21 mouse cellular contexts compared by ENCODE assay signal in the genomic region with DNA sequence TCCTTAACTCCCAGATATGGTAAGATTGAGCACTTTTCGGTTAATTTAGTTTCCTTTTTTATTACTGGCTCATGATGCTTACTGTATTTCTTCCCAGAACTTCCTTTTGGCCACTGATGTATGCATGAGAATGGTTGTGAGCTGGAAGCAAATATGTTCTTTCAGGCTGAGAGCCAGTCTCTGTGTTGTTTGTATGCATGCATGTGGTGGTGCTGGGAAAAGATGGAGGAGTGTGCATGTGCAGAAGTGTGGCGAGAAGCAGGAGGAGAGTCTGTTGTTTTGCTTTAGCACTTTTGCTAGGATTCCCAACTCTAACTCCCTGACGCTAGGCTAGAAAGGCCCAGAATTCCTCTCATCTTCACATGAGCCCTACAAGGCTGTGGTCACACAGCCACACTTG. TPM values are rescaled to one million over a fixed set of nuclear protein-coding genes. Genes with fewer than 3 reads are reported as not detected.
DNase-seq lines count a peak whose midpoint lies in the region; ATAC-seq and TF ChIP-seq lines count a peak whose summit lies in the region.
"Had no signal": no experiment of that assay in that cellular context is flagged by ENCODE, and none has a peak within 500 bp of the region (broad histone marks: within the 10 kb centered on the region; RNA-seq: fewer than 3 reads in every experiment).

No protein-coding gene starts in this region.

- no peak for TF ChIP-seq POLR2A in brain, embryonic 14.5 days (IDR thresholded peaks at IDR 0.05; ENCODE audit: borderline replicate concordance, extremely low read depth, insufficient read depth, insufficient read length, poor library complexity, severe bottlenecking)

- no peak overlapping the region for H3K4me3 ChIP-seq in heart, embryonic 11.5 days (ENCODE audit: low read depth, low read length)
- no peak overlapping the region for H3K4me3 ChIP-seq in forebrain, embryonic 16.5 days (replicated peaks; ENCODE audit: low read length)
- no peak overlapping the region for H3K4me3 ChIP-seq in intestine, postnatal 0 days (ENCODE audit: low read depth, low read length)
- H3K4me3 ChIP-seq: embryonic facial prominence, embryonic 10.5 days; hindbrain, embryonic 12.5 days had no signal

- no peaks in the 10 kb centered on the region for H3K36me3 ChIP-seq in heart, embryonic 11.5 days (ENCODE audit: control insufficient read depth, insufficient read depth, low read length)
- H3K36me3 ChIP-seq in forebrain, embryonic 16.5 days (ENCODE audit: control insufficient read depth, insufficient read depth): no peaks in the 10 kb centered on the region
- no peaks in the 10 kb centered on the region for H3K36me3 ChIP-seq in intestine, postnatal 0 days (ENCODE audit: control insufficient read depth, insufficient read depth)
- H3K36me3 ChIP-seq: embryonic facial prominence, embryonic 10.5 days; hindbrain, embryonic 12.5 days had no signal

- no peak overlapping the region for H3K4me2 ChIP-seq in heart, embryonic 11.5 days
- no peak overlapping the region for H3K4me2 ChIP-seq in forebrain, embryonic 16.5 days (ENCODE audit: low read length)
- H3K4me2 ChIP-seq in intestine, postnatal 0 days (replicated peaks; ENCODE audit: low read depth): no peak overlapping the region
- H3K4me2 ChIP-seq: hindbrain, embryonic 12.5 days had no signal

- H3K27me3 ChIP-seq in heart, embryonic 11.5 days (ENCODE audit: control insufficient read depth, insufficient read depth, low read length): no peaks in the 10 kb centered on the region
- no peaks in the 10 kb centered on the region for H3K27me3 ChIP-seq in forebrain, embryonic 16.5 days (replicated peaks; ENCODE audit: control insufficient read depth, insufficient read depth, low read length)
- no peaks in the 10 kb centered on the region for H3K27me3 ChIP-seq in intestine, postnatal 0 days (replicated peaks; ENCODE audit: control insufficient read depth, insufficient read depth, low read length)
- H3K27me3 ChIP-seq: hindbrain, embryonic 12.5 days had no signal

- H3K4me1 ChIP-seq in heart, embryonic 11.5 days (ENCODE audit: control insufficient read depth, insufficient read depth, low read length): no peaks in the 10 kb centered on the region
- H3K4me1 ChIP-seq in forebrain, embryonic 16.5 days (replicated peaks; ENCODE audit: control insufficient read depth, insufficient read depth, low read length): peaks cover 5% of the 10 kb centered on the region
- H3K4me1 ChIP-seq in intestine, postnatal 0 days (replicated peaks; ENCODE audit: control insufficient read depth, insufficient read depth, low read length): no peaks in the 10 kb centered on the region

- DNase-seq in heart, adult 11 months: peak; percentile 4
- DNase-seq in right cerebral cortex, postnatal 25 days: peak; percentile 11
- DNase-seq in right cerebral cortex, adult 2 months (ENCODE audit: low spot score in 2 of 2): no peak
- peak; percentile 79 for DNase-seq in brain, embryonic 14.5 days (ENCODE audit: low read depth)
- DNase-seq in gastrocnemius, postnatal 4 days (ENCODE audit: low spot score in 2 of 2): no peak
- DNase-seq: adrenal gland, adult 8-10 months; cerebellum, adult 2 months; cerebellum, postnatal 10 days; gastrocnemius, postnatal 14 days; heart, postnatal 10 days; heart, postnatal 4 days had no signal

- WGBS in heart, embryonic 11.5 days (ENCODE audit: insufficient replicate concordance): 82% methylated on average over 3 of the region's 3 CpGs
- WGBS in forebrain, embryonic 16.5 days: 62% methylated on average over 3 of the region's 3 CpGs
- WGBS in intestine, postnatal 0 days: 90% methylated on average over 3 of the region's 3 CpGs

- H3K9ac ChIP-seq in heart, embryonic 11.5 days (ENCODE audit: low read depth, low read length): no peak overlapping the region
- no peak overlapping the region for H3K9ac ChIP-seq in forebrain, embryonic 16.5 days (replicated peaks; ENCODE audit: low read depth, low read length)
- no peak overlapping the region for H3K9ac ChIP-seq in intestine, postnatal 0 days (ENCODE audit: low read depth, low read length)
- H3K9ac ChIP-seq: hindbrain, embryonic 12.5 days had no signal

- H3K27ac ChIP-seq in heart, embryonic 11.5 days (ENCODE audit: low read depth, low read length): no peak overlapping the region
- no peak overlapping the region for H3K27ac ChIP-seq in forebrain, embryonic 16.5 days (ENCODE audit: low read length)
- H3K27ac ChIP-seq in intestine, postnatal 0 days (ENCODE audit: low read depth, low read length): no peak overlapping the region
- H3K27ac ChIP-seq: embryonic facial prominence, embryonic 10.5 days; hindbrain, embryonic 12.5 days had no signal

- no peak for ATAC-seq in heart, embryonic 11.5 days (replicated peaks; ENCODE audit: insufficient number of reproducible peaks, low FRiP score, low TSS enrichment)
- peak; percentile 89 for ATAC-seq in forebrain, embryonic 16.5 days
- no peak for ATAC-seq in intestine, postnatal 0 days
- ATAC-seq: hindbrain, embryonic 16.5 days; inflammation-experienced regulatory T-cells, adult 6 months had no signal

- H3K9me3 ChIP-seq in heart, embryonic 11.5 days (replicated peaks; ENCODE audit: control insufficient read depth, low read length): no peaks in the 10 kb centered on the region
- no peaks in the 10 kb centered on the region for H3K9me3 ChIP-seq in forebrain, embryonic 16.5 days (ENCODE audit: control insufficient read depth, low read length)
- H3K9me3 ChIP-seq in intestine, postnatal 0 days (ENCODE audit: control insufficient read depth): no peaks in the 10 kb centered on the region
- H3K9me3 ChIP-seq: hindbrain, embryonic 12.5 days had no signal

- TF ChIP-seq CTCF in brain, embryonic 14.5 days (IDR thresholded peaks at IDR 0.05; ENCODE audit: borderline replicate concordance, extremely low read depth, insufficient read depth, insufficient read length): no peak
- TF ChIP-seq CTCF in intestine, postnatal 0 days (IDR thresholded peaks at IDR 0.05; ENCODE audit: low read depth): no peak

RNA-seq across cellular contexts. Expression of gene Gm5134, which starts 25.1 kb away (rescaled TPM):
- 0.18 TPM in 1 of 2 replicates, not detected in the other for polyA plus RNA-seq in heart, embryonic 11.5 days (2014; fragmentation: Nextera tagmentation; extraction: Ambion mirVana)
- 0.05 TPM in 2 replicates for polyA plus RNA-seq in brain, embryonic 14.5 days (2012; rRNA removed)
- polyA plus RNA-seq in forebrain, embryonic 16.5 days (2015; fragmentation: Nextera tagmentation; extraction: Ambion mirVana): not detected in 2 replicates
- not detected for total RNA-seq in gastrocnemius, postnatal 4 days (2021)
- not detected in 2 replicates for polyA plus RNA-seq in intestine, postnatal 0 days (2015; fragmentation: Nextera tagmentation; extraction: Ambion mirVana)
- total RNA-seq: adrenal gland, adult 8-10 months; gastrocnemius, adult 18-20 months; gastrocnemius, postnatal 14 days; heart, postnatal 10 days; heart, postnatal 4 days had no signal
- polyA plus RNA-seq: heart, embryonic 14.5 days; hindbrain, embryonic 12.5 days; hindbrain, embryonic 16.5 days had no signal

RNA-seq across cellular contexts. Expression of gene Vpreb3, which starts 36.6 kb away (rescaled TPM):
- 0.89 and 0.92 TPM in 2 replicates for polyA plus RNA-seq in heart, embryonic 11.5 days (2014; fragmentation: Nextera tagmentation; extraction: Ambion mirVana)
- 0.16 TPM in 1 of 2 replicates, not detected in the other for polyA plus RNA-seq in brain, embryonic 14.5 days (2012; rRNA removed)
- 0.48 TPM in 1 of 2 replicates, not detected in the other for polyA plus RNA-seq in forebrain, embryonic 16.5 days (2015; fragmentation: Nextera tagmentation; extraction: Ambion mirVana)
- total RNA-seq in gastrocnemius, postnatal 4 days (2021): under 1 TPM in 1 of 2 experiments, not detected in 1; 0.62 TPM
- polyA plus RNA-seq in intestine, postnatal 0 days (2015; fragmentation: Nextera tagmentation; extraction: Ambion mirVana): 0.43 TPM in 1 of 2 replicates, not detected in the other
- total RNA-seq: gastrocnemius, adult 18-20 months; gastrocnemius, postnatal 14 days; granulocyte monocyte progenitor cell, adult 5-6 weeks; heart, postnatal 4 days had no signal

RNA-seq across cellular contexts. Expression of gene Gm867, which starts 39.0 kb away (rescaled TPM):
- 2.3 and 2.8 TPM in 2 replicates for polyA plus RNA-seq in heart, embryonic 11.5 days (2014; fragmentation: Nextera tagmentation; extraction: Ambion mirVana)
- 0.71 and 1.4 TPM in 2 replicates for polyA plus RNA-seq in brain, embryonic 14.5 days (2012; rRNA removed)
- polyA plus RNA-seq in forebrain, embryonic 16.5 days (2015; fragmentation: Nextera tagmentation; extraction: Ambion mirVana): 0.20 TPM in 1 of 2 replicates, not detected in the other
- not detected for total RNA-seq in gastrocnemius, postnatal 4 days (2021)
- not detected in 2 replicates for polyA plus RNA-seq in intestine, postnatal 0 days (2015; fragmentation: Nextera tagmentation; extraction: Ambion mirVana)
- total RNA-seq: gastrocnemius, adult 18-20 months; gastrocnemius, postnatal 14 days; granulocyte monocyte progenitor cell, adult 5-6 weeks; heart, postnatal 10 days; heart, postnatal 4 days had no signal
- polyA plus RNA-seq: inflammation-experienced regulatory T-cells, adult 6 months had no signal

RNA-seq across cellular contexts. Expression of gene Mmp11, which starts 43.1 kb away (rescaled TPM):
- polyA plus RNA-seq in heart, embryonic 11.5 days (2014; fragmentation: Nextera tagmentation; extraction: Ambion mirVana): 17.5 and 26.0 TPM in 2 replicates
- polyA plus RNA-seq in brain, embryonic 14.5 days (2012; rRNA removed): 28.8 and 38.5 TPM in 2 replicates
- 22.2 and 24.3 TPM in 2 replicates for polyA plus RNA-seq in forebrain, embryonic 16.5 days (2015; fragmentation: Nextera tagmentation; extraction: Ambion mirVana)
- 10 to 100 TPM; 12.7 to 15.0 TPM for total RNA-seq in gastrocnemius, postnatal 4 days (2021)
- polyA plus RNA-seq in intestine, postnatal 0 days (2015; fragmentation: Nextera tagmentation; extraction: Ambion mirVana): 8.7 and 9.2 TPM in 2 replicates

RNA-seq across cellular contexts. Expression of gene Chchd10, which starts 46.5 kb away (rescaled TPM):
- 414 and 441 TPM in 2 replicates for polyA plus RNA-seq in heart, embryonic 11.5 days (2014; fragmentation: Nextera tagmentation; extraction: Ambion mirVana)
- polyA plus RNA-seq in brain, embryonic 14.5 days (2012; rRNA removed): 28.6 and 40.4 TPM in 2 replicates
- polyA plus RNA-seq in forebrain, embryonic 16.5 days (2015; fragmentation: Nextera tagmentation; extraction: Ambion mirVana): 21.8 and 30.7 TPM in 2 replicates
- total RNA-seq in gastrocnemius, postnatal 4 days (2021): 100 to 1,000 TPM; 390 to 396 TPM
- polyA plus RNA-seq in intestine, postnatal 0 days (2015; fragmentation: Nextera tagmentation; extraction: Ambion mirVana): 308 and 334 TPM in 2 replicates

Comparison
In these comparisons a context has a peak if more than half of its experiments do, and no peak if none do; other contexts are left out.
1. DNase-seq: peak in heart, adult 11 months (single experiment), right cerebral cortex, postnatal 25 days (single experiment) and brain, embryonic 14.5 days (single experiment); none in right cerebral cortex, adult 2 months (0 of 2) and gastrocnemius, postnatal 4 days (0 of 2).